Mouse (Mus musculus): ENCODE data around the gene Fn3krp.

- TF ChIP-seq POLR2A (IDR thresholded peaks at IDR 0.05; ENCODE audit: borderline replicate concordance, extremely low read depth, insufficient read depth, insufficient read length, poor library complexity, severe bottlenecking) = no peak
- no peak for TF ChIP-seq CTCF (IDR thresholded peaks at IDR 0.05; ENCODE audit: borderline replicate concordance, extremely low read depth, insufficient read depth, insufficient read length)
Measured at GRCm38 (mm10) chr11:121407366-121408155, 13.6 kb upstream of the Fn3krp start.

All from brain, embryonic 14.5 days (tissue).